Mouse (Mus musculus) bone marrow macrophage, adult 2 months (primary cell): ENCODE measurements around the gene Fam209. TPM values are rescaled to one million over a fixed set of nuclear protein-coding genes. Genes with fewer than 3 reads are reported as not detected.

Source experiments
- H3K27ac ChIP-seq: 2 replicates; pipeline ENCODE4 v1.5.1; 2012; ENCODE audit warnings: low read depth, low read length; ENCODE audit not compliant: insufficient read depth
- H3K4me1 ChIP-seq: 2 replicates; pipeline ENCODE4 v1.6.1; 2012; ENCODE audit warnings: low read length; ENCODE audit not compliant: control insufficient read depth, insufficient read depth
- H3K4me3 ChIP-seq: 2 replicates; pipeline ENCODE4 v1.5.1; 2012; ENCODE audit warnings: mild to moderate bottlenecking, low read length, moderate library complexity; ENCODE audit not compliant: insufficient read depth
- CTCF ChIP-seq: IDR thresholded peaks from 2 replicates; pipeline ENCODE4 v1.5.1; 2012; ENCODE audit warnings: low read depth, mild to moderate bottlenecking, low read length, moderate library complexity
- POLR2A ChIP-seq: IDR thresholded peaks from 2 replicates; pipeline ENCODE4 v1.6.1; 2012; ENCODE audit warnings: mild to moderate bottlenecking, low read depth, low read length, borderline replicate concordance
- polyA plus RNA-seq: library from polyadenylated mRNA; stranded (reverse); fragments of >200 nt; gene quantifications from 2 replicates; pipeline ENCODE4 v1.2.4, GENCODE M21; 2012; ENCODE audit not compliant: missing spikeins, insufficient read depth, insufficient read length

Gene Fam209
- polyA plus RNA-seq, 1 experiment = 1.6 TPM

DNA sequence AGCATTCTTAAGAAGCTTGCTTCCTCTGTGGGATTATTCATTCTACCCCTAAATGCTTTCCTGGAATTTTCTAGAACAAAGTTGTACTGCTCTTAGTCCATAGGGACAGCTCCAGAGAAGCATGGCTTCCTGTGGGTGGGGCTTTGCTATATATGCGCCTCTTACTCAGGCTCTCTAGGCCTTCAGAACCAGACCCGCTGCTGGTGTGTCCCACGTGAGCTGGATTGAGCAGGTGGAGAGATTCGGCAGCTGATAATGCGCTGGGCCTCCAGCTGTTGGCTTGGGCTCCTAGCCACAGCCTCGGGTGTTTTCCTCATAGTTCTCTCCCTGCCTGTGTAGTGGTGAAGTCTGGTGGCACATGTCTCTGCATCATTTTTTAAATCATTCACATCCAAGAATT is 21.7 kb upstream of the Fam209 start:
- Histone ChIP-seq H3K27ac (no peak overlapping the region), H3K4me1 (no peaks in the 10 kb centered on the region), H3K4me3 (no peak overlapping the region)
- TF ChIP-seq POLR2A = no peak
- no peak for TF ChIP-seq CTCF

DNA sequence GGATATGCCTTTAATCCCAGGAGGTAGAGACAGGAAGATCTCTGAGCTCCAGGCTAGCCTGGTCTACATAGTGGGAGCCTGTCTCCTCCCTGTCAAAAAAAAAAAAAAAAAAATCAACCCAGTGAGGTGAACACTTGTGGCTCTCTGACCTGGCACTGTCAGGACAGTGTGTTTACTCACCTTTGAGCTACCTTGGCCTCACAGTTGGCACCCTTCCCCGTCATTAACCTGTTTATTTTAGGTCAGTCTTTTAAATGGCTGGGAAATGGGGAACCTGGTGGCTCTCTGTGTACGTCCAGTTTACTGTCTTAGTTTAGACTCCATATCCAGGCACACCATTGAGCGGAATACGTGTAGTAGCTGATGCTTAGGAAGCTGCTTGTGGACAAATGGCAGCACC is 20.3 kb upstream of the Fam209 start:
- Histone ChIP-seq H3K4me1 (no peaks in the 10 kb centered on the region), H3K27ac (no peak overlapping the region), H3K4me3 (no peak overlapping the region)
- no peak for TF ChIP-seq CTCF
- TF ChIP-seq POLR2A = no peak

DNA sequence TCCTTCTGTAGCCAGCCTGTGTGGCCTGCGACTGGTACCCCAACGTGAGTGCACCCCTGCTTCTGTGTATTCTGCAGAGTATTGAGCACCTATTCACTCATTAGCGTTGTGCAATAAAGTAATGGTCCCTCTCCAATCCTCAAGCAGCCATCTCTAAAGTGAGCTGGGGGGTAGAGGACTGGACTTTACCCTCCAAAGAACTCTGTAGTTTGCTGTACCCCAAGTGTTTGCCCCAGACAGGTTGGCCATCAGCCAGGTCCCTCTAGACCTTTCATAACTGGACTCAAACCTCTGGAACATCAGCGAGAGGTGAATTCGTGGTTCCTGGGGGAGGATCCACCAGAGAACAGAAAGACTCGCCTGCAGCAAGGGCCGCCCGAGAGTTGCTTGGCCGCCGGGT is 19.9 kb upstream of the Fam209 start:
- H3K4me3 ChIP-seq = no peak overlapping the region
- no peak overlapping the region for H3K27ac ChIP-seq
- TF ChIP-seq POLR2A = no peak
- no peak for TF ChIP-seq CTCF
- H3K4me1 ChIP-seq = no peaks in the 10 kb centered on the region

DNA sequence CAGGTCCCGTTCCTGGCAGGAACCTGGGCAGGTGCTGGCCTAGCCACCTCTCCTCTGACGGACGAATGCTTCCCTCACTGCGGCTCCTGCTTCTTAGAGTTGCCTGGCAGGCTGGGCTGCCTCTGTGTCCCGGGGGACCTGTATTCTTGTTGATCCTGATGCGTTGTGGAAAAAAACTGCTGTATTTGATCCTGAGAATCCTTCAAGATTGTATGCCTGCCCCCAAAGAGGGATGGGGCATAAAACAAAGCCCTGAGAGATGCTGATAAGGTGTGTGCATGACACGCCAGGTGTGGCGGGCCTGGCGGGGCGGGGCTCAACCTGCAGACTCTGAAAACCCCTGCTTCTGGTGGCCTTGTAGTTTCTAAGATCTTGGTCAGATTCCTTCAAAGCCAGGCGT is 13.8 kb upstream of the Fam209 start, which contains the start of gene Gcnt7:
TSS of gene Gcnt7 (minus strand) at position 101 of the 400 bp plus-strand sequence.
- no peak for TF ChIP-seq POLR2A
- no peaks in the 10 kb centered on the region for H3K4me1 ChIP-seq
- no peak within 1 kb of the TSS for H3K4me3 ChIP-seq
- no peak within 1 kb of the TSS for H3K27ac ChIP-seq

DNA sequence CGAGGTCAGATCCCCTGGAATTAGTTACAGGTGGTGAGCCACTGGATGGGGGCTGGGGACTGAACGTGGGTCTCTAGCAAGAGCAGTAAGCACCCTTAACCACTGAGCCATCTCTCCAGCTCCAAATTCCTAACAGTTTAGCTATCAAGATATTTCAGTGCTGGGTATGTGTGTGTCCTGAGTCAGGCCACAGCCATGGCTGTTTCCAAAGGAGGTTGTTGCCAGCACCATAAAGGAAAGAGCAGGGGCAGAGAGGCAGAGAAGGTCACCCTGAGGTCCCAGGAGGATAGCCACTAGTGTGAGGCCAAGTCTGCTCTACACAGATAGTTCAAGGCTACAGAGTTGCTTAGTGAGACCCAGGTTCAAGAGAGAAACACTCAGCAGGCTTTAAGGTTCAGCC is 11.7 kb upstream of the Fam209 start:
- no peak for TF ChIP-seq POLR2A
- TF ChIP-seq CTCF = no peak
- H3K27ac ChIP-seq = no peak overlapping the region
- H3K4me3 ChIP-seq = no peak overlapping the region
- H3K4me1 ChIP-seq = no peaks in the 10 kb centered on the region

DNA sequence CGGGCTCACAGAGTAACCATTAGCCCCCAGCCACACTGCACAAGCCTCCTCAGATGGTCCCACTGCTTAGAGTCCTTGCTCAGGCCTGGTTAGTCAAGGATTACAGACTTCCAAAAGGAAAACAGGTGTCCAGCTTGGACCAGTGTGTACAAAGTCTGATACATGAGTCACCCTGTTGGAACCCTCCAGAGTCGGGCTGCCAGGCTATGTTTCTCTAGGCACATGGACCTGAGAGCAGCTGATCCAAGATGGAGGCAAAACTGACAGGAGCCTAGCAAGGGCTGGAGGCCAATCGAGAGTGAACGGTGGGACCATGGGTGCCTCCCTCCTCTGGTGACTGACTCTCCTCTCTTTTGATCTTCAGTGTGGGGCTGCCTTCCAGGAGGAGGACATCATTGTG is 9.5 kb upstream of the Fam209 start:
- Histone ChIP-seq H3K4me3 (no peak overlapping the region), H3K4me1 (peaks cover 5% of the 10 kb centered on the region), H3K27ac (no peak overlapping the region)
- no peak for TF ChIP-seq POLR2A
- no peak for TF ChIP-seq CTCF

DNA sequence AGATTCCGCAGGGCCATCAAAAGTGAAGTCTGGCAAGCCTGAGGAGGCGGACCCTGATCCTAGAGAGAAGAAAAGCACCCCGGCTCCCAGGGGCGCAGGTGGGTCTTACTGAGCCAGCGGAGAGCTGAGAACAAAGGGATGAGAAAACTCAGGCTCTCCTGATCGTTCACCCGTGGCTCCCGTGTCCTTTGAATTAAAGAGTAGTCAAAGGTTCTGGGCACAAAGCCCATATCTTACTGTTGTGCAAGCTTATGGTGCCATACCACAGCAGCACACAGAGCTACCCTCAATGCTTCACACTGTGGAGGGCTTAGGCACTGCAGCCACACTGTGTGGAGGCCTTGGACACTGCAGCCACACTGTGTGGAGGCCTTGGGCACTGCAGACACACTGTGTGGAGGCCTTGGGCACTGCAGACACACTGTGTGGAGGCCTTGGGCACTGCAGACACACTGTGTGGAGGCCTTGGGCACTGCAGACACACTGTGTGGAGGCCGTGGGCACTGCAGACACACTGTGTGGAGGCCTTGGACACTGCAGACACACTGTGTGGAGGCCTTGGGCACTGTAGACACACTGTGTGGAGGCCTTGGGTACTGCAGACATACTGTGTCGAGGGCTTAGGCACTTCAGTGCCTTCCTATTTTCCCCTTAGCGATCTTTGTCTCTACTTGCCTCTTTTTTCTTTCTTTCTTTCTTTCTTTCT is 5.7 kb upstream of the Fam209 start:
- Histone ChIP-seq H3K27ac (no peak overlapping the region), H3K4me1 (peaks cover 5% of the 10 kb centered on the region), H3K4me3 (no peak overlapping the region)
- TF ChIP-seq POLR2A (no peak), CTCF (no peak)

DNA sequence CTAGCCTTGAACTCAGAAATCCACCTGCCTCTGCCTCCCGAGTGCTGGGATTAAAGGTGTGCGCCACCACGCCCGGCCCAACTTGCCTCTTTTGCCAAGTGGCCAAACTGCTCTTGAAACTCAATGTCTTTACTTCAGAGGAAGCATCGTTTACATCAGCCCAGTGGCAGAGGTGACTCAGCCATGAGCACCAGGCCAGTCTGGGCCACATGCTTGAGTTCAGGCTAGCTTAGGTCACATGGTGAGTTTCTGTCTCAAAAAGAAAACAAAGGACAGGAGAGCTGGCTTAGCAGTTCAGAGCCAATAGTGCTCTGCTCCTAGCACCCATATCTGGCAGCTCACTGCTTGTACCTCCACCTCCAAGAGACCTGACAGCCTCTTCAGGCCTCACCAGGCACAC is 5.1 kb upstream of the Fam209 start:
- no peak for TF ChIP-seq CTCF
- no peak overlapping the region for H3K4me3 ChIP-seq
- H3K27ac ChIP-seq = peak overlapping the region; percentile 62
- H3K4me1 ChIP-seq = peaks cover 5% of the 10 kb centered on the region

DNA sequence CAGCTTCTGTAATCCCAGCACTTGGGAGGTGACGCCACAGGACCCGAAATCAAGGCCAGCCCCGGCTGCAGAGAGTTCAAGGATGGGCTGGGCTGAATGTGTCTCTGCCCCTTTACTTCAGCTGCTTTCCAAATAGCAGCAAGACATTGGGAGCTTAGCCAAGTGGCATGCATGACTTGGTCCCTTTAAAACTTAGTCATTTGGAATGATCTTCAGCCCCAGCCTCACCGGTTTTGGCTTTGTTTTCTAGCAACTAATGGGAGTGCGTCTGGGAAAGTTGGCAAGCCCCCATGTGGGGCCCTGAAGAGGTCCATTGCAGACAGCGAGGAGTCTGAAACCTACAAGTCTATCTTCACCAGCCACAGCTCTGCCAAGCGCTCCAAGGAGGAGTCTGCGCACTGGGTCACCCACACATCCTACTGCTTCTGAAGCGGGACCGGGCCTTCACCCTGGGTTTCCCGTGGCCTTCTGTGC is 3.9 kb upstream of the Fam209 start:
- H3K4me3 ChIP-seq = no peak overlapping the region
- peaks cover 5% of the 10 kb centered on the region for H3K4me1 ChIP-seq
- no peak for TF ChIP-seq CTCF
- no peak for TF ChIP-seq POLR2A
- no peak overlapping the region for H3K27ac ChIP-seq

DNA sequence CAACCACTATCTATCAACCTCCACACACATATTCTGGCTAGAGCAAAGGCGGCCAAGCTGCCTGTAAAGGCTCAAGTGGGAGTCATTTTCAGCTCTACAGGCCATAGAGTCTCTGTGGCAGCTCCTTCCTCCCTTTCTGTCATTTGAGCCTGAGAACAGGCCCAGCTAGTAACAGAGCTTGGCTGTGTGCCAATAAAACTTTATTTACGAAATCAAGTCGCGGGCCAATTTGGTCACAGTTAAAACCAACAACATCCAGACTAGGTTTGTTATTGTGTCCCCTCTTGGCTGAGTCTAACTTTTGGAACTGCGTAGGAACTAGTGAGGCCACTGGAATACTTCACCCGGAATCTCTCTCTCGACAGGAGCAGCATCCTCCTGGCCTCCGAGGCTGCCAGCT is 1.3 kb downstream of the Fam209 start:
- Histone ChIP-seq H3K4me3 (no peak overlapping the region), H3K27ac (no peak overlapping the region), H3K4me1 (no peaks in the 10 kb centered on the region)
- TF ChIP-seq POLR2A (no peak), CTCF (no peak)

DNA sequence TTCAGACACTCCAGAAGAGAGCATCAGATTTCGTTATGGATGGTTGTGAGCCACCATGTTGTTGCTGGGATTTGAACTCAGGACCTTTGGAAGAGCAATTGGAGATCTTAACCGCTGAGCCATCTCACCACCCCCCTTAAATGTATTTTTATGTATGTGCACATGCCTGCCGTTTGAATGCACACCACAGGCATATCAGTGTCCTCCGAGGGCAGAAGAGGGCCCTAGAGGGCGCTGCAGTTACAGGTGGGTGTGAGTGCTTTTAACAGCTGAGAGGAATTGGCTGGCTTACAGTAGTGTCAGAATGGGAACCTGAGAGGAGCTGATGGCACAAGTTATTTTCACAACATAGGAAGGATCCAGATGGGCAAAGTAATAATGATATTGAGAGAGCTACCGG is 2.6 kb downstream of the Fam209 start:
- no peak overlapping the region for H3K4me3 ChIP-seq
- H3K27ac ChIP-seq = no peak overlapping the region
- peak; percentile 44; the same call in 1 of the 2 replicates for TF ChIP-seq CTCF
- no peak for TF ChIP-seq POLR2A
- H3K4me1 ChIP-seq = no peaks in the 10 kb centered on the region
